Mouse (Mus musculus) midbrain, embryonic 11.5 days (tissue): ENCODE measurements around the gene Surf6. TPM values are rescaled to one million over a fixed set of nuclear protein-coding genes. Genes with fewer than 3 reads are reported as not detected.

Experiments used
- ATAC-seq: fragments of 200-750 bp; cut with Nextera tagmentation; 2 replicates; pipeline ENCODE4 v1.8.0; 2017; ENCODE audit warnings: moderate TSS enrichment, moderate library complexity; ENCODE audit not compliant: low FRiP score
- DNase-seq: peaks from one replicate; pipeline ENCODE4 v3.0.0; 2015; ENCODE audit warnings: low spot score; ENCODE audit errors: missing footprints
- H3K27ac ChIP-seq: fragments of 300-500 bp; sonication (generic); 2 replicates; pipeline ENCODE4 v1.5.1; 2014; ENCODE audit warnings: low read depth, low read length
- H3K27me3 ChIP-seq: fragments of 300-500 bp; sonication (generic); 2 replicates; pipeline ENCODE4 v1.6.1; 2014; ENCODE audit warnings: mild to moderate bottlenecking, low read length, moderate library complexity, mixed read lengths; ENCODE audit not compliant: control insufficient read depth, insufficient read depth
- H3K36me3 ChIP-seq: fragments of 300-500 bp; sonication (generic); 2 replicates; pipeline ENCODE4 v1.6.1; 2014; ENCODE audit warnings: mild to moderate bottlenecking, low read length, moderate library complexity, mixed read lengths; ENCODE audit not compliant: control insufficient read depth, insufficient read depth
- H3K4me1 ChIP-seq: fragments of 300-500 bp; sonication (generic); 2 replicates; pipeline ENCODE4 v1.6.1; 2014; ENCODE audit warnings: low read length; ENCODE audit not compliant: control insufficient read depth, insufficient read depth
- H3K4me2 ChIP-seq: fragments of 300-500 bp; sonication (generic); 2 replicates; pipeline ENCODE4 v1.6.1; 2014; ENCODE audit warnings: mild to moderate bottlenecking, moderate library complexity
- H3K4me3 ChIP-seq: fragments of 300-500 bp; sonication (generic); 2 replicates; pipeline ENCODE4 v1.5.1; 2014; ENCODE audit warnings: low read depth, low read length
- H3K9ac ChIP-seq: fragments of 300-500 bp; sonication (generic); 2 replicates; pipeline ENCODE4 v1.6.1; 2014; ENCODE audit warnings: low read length
- H3K9me3 ChIP-seq: fragments of 300-500 bp; sonication (generic); 2 replicates; pipeline ENCODE4 v1.6.1; 2016; ENCODE audit warnings: low read length; ENCODE audit not compliant: control insufficient read depth
- WGBS: fragments of 180-500 bp; shearing (Covaris S2); extraction: QIAGEN DNeasy Blood & Tissue Kit; methylation state at CpG from one replicate; pipeline ENCODE4 v1.1.7; 2014; 5-methylcytosine and 5-hydroxymethylcytosine counted together
- polyA plus RNA-seq: library from polyadenylated mRNA; unstranded; fragments of >200 nt; fragmentation: Nextera tagmentation; extraction: Ambion mirVana; gene quantifications from 2 replicates; pipeline ENCODE4 v1.2.1, GENCODE M21; 2014

The Surf6 gene
- polyA plus RNA-seq = 11.6 and 15.2 TPM in 2 replicates

GRCm38 (mm10) chr2:26902467-26903220, at the start of gene Surf6:
TSS of gene Surf6 (minus strand) at chr2:26902879.
- under 1% methylated on average over 41 of the region's 41 CpGs for WGBS
- peak; percentile 96 for ATAC-seq
- Histone ChIP-seq H3K4me3 (peak within 1 kb of the TSS; percentile 74), H3K36me3 (peaks cover 21% of the 10 kb centered on the region), H3K4me1 (peaks cover 18% of the 10 kb centered on the region), H3K4me2 (peak within 1 kb of the TSS; percentile 81), H3K27ac (peak within 1 kb of the TSS; percentile 79), H3K9me3 (no peaks in the 10 kb centered on the region), H3K27me3 (no peaks in the 10 kb centered on the region), H3K9ac (peak within 1 kb of the TSS; percentile 77)
- DNase-seq = peak; percentile 98

GRCm38 (mm10) chr2:26952193-26952592, 49.5 kb upstream of the Surf6 start:
- Histone ChIP-seq H3K9me3 (no peaks in the 10 kb centered on the region), H3K36me3 (peaks cover 25% of the 10 kb centered on the region)

GRCm38 (mm10) chr2:26951346-26951905, 48.7 kb upstream of the Surf6 start:
- Histone ChIP-seq H3K4me2 (no peak overlapping the region), H3K27ac (no peak overlapping the region), H3K9ac (no peak overlapping the region), H3K4me1 (no peaks in the 10 kb centered on the region), H3K36me3 (peaks cover 20% of the 10 kb centered on the region), H3K9me3 (no peaks in the 10 kb centered on the region), H3K27me3 (no peaks in the 10 kb centered on the region), H3K4me3 (no peak overlapping the region)
- ATAC-seq (no peak), DNase-seq (no peak)
- 89% methylated on average over 8 of the region's 8 CpGs for WGBS

More at GRCm38 (mm10) chr2:26952193-26952592, 49.5 kb upstream of the Surf6 start:
- Histone ChIP-seq H3K4me3 (no peak overlapping the region), H3K9ac (no peak overlapping the region), H3K4me2 (no peak overlapping the region), H3K4me1 (no peaks in the 10 kb centered on the region), H3K27me3 (no peaks in the 10 kb centered on the region), H3K27ac (no peak overlapping the region)
- DNase-seq (no peak), ATAC-seq (no peak)
- WGBS = 94% methylated on average over 4 of the region's 4 CpGs

GRCm38 (mm10) chr2:26950411-26950810, 47.7 kb upstream of the Surf6 start:
- no peaks in the 10 kb centered on the region for H3K9me3 ChIP-seq
- WGBS = 92% methylated on average over 2 of the region's 2 CpGs
- no peak overlapping the region for H3K4me3 ChIP-seq
- ATAC-seq (no peak), DNase-seq (no peak)
- H3K9ac ChIP-seq = no peak overlapping the region
- H3K4me2 ChIP-seq = no peak overlapping the region
- no peaks in the 10 kb centered on the region for H3K27me3 ChIP-seq
- H3K36me3 ChIP-seq = peaks cover 13% of the 10 kb centered on the region
- no peaks in the 10 kb centered on the region for H3K4me1 ChIP-seq
- H3K27ac ChIP-seq = no peak overlapping the region

GRCm38 (mm10) chr2:26943253-26943652, 40.6 kb upstream of the Surf6 start:
- DNase-seq = no peak
- H3K4me1 ChIP-seq = no peaks in the 10 kb centered on the region
- 80% methylated on average over 3 of the region's 3 CpGs for WGBS

GRCm38 (mm10) chr2:26941539-26941938, 38.9 kb upstream of the Surf6 start:
- H3K9ac ChIP-seq = no peak overlapping the region
- H3K4me2 ChIP-seq = no peak overlapping the region
- H3K4me3 ChIP-seq = no peak overlapping the region
- H3K27ac ChIP-seq = no peak overlapping the region
- H3K36me3 ChIP-seq = no peaks in the 10 kb centered on the region
- ATAC-seq (no peak), DNase-seq (no peak)
- H3K9me3 ChIP-seq = no peaks in the 10 kb centered on the region
- no peaks in the 10 kb centered on the region for H3K4me1 ChIP-seq
- no peaks in the 10 kb centered on the region for H3K27me3 ChIP-seq
- 46% methylated on average over 5 of the region's 5 CpGs for WGBS

More at GRCm38 (mm10) chr2:26943253-26943652, 40.6 kb upstream of the Surf6 start:
- H3K27ac ChIP-seq = no peak overlapping the region
- H3K9me3 ChIP-seq = no peaks in the 10 kb centered on the region
- no peaks in the 10 kb centered on the region for H3K36me3 ChIP-seq
- H3K9ac ChIP-seq = no peak overlapping the region
- no peak overlapping the region for H3K4me2 ChIP-seq
- H3K4me3 ChIP-seq = no peak overlapping the region
- no peak for ATAC-seq
- no peaks in the 10 kb centered on the region for H3K27me3 ChIP-seq

- 78% methylated on average over 1 of the region's 1 CpGs for WGBS
- H3K27me3 ChIP-seq = no peaks in the 10 kb centered on the region
- no peak overlapping the region for H3K27ac ChIP-seq
- no peak for DNase-seq
- no peak for ATAC-seq
- no peak overlapping the region for H3K4me2 ChIP-seq
- H3K9me3 ChIP-seq = no peaks in the 10 kb centered on the region
- H3K36me3 ChIP-seq = no peaks in the 10 kb centered on the region
- no peak overlapping the region for H3K9ac ChIP-seq
- H3K4me1 ChIP-seq = peaks cover 8% of the 10 kb centered on the region
- no peak overlapping the region for H3K4me3 ChIP-seq
Observed at GRCm38 (mm10) chr2:26936425-26936824, 33.7 kb upstream of the Surf6 start.

- Histone ChIP-seq H3K27me3 (no peaks in the 10 kb centered on the region), H3K36me3 (no peaks in the 10 kb centered on the region), H3K4me2 (no peak overlapping the region), H3K9me3 (no peaks in the 10 kb centered on the region), H3K4me3 (no peak overlapping the region), H3K9ac (no peak overlapping the region), H3K27ac (no peak overlapping the region), H3K4me1 (peaks cover 8% of the 10 kb centered on the region)
- DNase-seq (no peak), ATAC-seq (no peak)
- 85% methylated on average over 2 of the region's 2 CpGs for WGBS
Observed at GRCm38 (mm10) chr2:26935286-26935685, 32.6 kb upstream of the Surf6 start.

- 1% methylated on average over 43 of the region's 70 CpGs for WGBS
- Histone ChIP-seq H3K4me1 (peaks cover 8% of the 10 kb centered on the region), H3K27ac (peak within 1 kb of the TSS; percentile 68), H3K36me3 (no peaks in the 10 kb centered on the region), H3K4me2 (peak within 1 kb of the TSS; percentile 86), H3K27me3 (no peaks in the 10 kb centered on the region), H3K9ac (peak within 1 kb of the TSS; percentile 97), H3K9me3 (no peaks in the 10 kb centered on the region), H3K4me3 (peak within 1 kb of the TSS; percentile 97)
- peak; percentile 99 for DNase-seq
- ATAC-seq = peak; percentile 96
Observed at GRCm38 (mm10) chr2:26933304-26934055, 30.8 kb upstream of the Surf6 start, which contains the start of the genes Surf4 and Stkld1. TSS of gene Surf4 (minus strand) at chr2:26933928. TSS of gene Stkld1 (plus strand) at chr2:26934047.
